In genomic region chr2:38429752-38430378, GRCm38 (mm10) we compare ENCODE assay signal across 8 mouse cellular contexts.
A peak's percentile ranks its signal among the peaks of the same experiment; 100 is the strongest.
DNase-seq lines count a peak whose midpoint lies in the region; ATAC-seq and TF ChIP-seq lines count a peak whose summit lies in the region.
"Had no signal": no experiment of that assay in that cellular context is flagged by ENCODE, and none has a peak within 500 bp of the region (broad histone marks: within the 10 kb centered on the region; RNA-seq: fewer than 3 reads in every experiment).

No protein-coding gene starts in this region.

- H3K27me3 ChIP-seq in G1E (ENCODE audit: insufficient read depth, low read length): peaks cover 41% of the 10 kb centered on the region

- H3K4me3 ChIP-seq in G1E (ENCODE audit: low read depth, low read length): no peak overlapping the region
- H3K4me3 ChIP-seq: megakaryocyte, embryonic 14.5 days had no signal

- ATAC-seq in G1E (ENCODE audit: extremely low read depth, insufficient number of reproducible peaks, low FRiP score, poor library complexity, severe bottlenecking): peak; percentile 49; the same call in 1 of the 2 replicates
- peak; percentile 72 for ATAC-seq in megakaryocyte-erythroid progenitor cell, adult 5-6 weeks (replicated peaks; ENCODE audit: low FRiP score, low TSS enrichment, poor library complexity, severe bottlenecking)

- DNase-seq in G1E (ENCODE audit: low spot score): peak; percentile 54
- DNase-seq in adrenal gland, postnatal 10 days: peak; percentile 90
- DNase-seq in embryo, embryonic 11.5 days (ENCODE audit: low read depth, low spot score): peak; percentile 56
- peak; percentile 85 to 92 for DNase-seq in heart, postnatal 10 days
- peak; percentile 65 to 75 for DNase-seq in layer of hippocampus, postnatal 25 days (ENCODE audit: extremely low spot score in 1 of 2, low spot score in 1 of 2)
- peak; percentile 59 to 76 for DNase-seq in spleen, postnatal 10 days (ENCODE audit: low spot score in 2 of 2)

- TF ChIP-seq CTCF in G1E (IDR thresholded peaks at IDR 0.05; ENCODE audit: low read depth, low read length): peak; percentile 85

- H3K4me1 ChIP-seq in G1E (ENCODE audit: insufficient read depth, low read depth, low read length): peaks cover 12% of the 10 kb centered on the region
- H3K4me1 ChIP-seq: megakaryocyte, embryonic 14.5 days had no signal

- intact Hi-C loops in heart, postnatal 10 days (cut with DNase I): loop anchor here (1.0 to 5.0 kb wide), 5 partner anchors 77 to 312 kb away; no protein-coding TSS in a partner anchor

- no peaks in the 10 kb centered on the region; the same call in 1 of the 2 replicates for H3K9me3 ChIP-seq in G1E (replicated peaks)
- H3K9me3 ChIP-seq: megakaryocyte, embryonic 14.5 days had no signal

- H3K36me3 ChIP-seq in G1E (replicated peaks): no peaks in the 10 kb centered on the region
